Mouse (Mus musculus): ENCODE results near the gene Sctr. TPM values are rescaled to one million over a fixed set of nuclear protein-coding genes. Genes with fewer than 3 reads are reported as not detected.

Gene Sctr
- polyA plus RNA-seq (2012; fragmentation: generic; extraction: Trizol) = 1.9 TPM

- Histone ChIP-seq H3K27me3 (ENCODE audit: control insufficient read depth, insufficient read depth, insufficient read length) (peaks cover 34% of the 10 kb centered on the region), H3K36me3 (ENCODE audit: control insufficient read depth, insufficient read depth) (no peaks in the 10 kb centered on the region), H3K4me2 (ENCODE audit: low read depth) (no peak within 1 kb of the TSS), H3ac (ENCODE audit: control insufficient read depth, insufficient read length) (no peak within 1 kb of the TSS), H3K79me2 (ENCODE audit: control insufficient read depth, insufficient read depth) (no peaks in the 10 kb centered on the region), H3K4me3 (no peak within 1 kb of the TSS)
- TF ChIP-seq SRF (IDR thresholded peaks at IDR 0.05; ENCODE audit: control insufficient read depth, insufficient read length, low read depth) (no peak), MYOD1 (IDR thresholded peaks at IDR 0.05; ENCODE audit: control insufficient read depth in 1 of 3, insufficient read length in 2 of 3, low read depth in 2 of 3) (no peak), TCF12 (IDR thresholded peaks at IDR 0.05; ENCODE audit: insufficient read depth, poor library complexity, severe bottlenecking) (no peak), E2F4 (IDR thresholded peaks at IDR 0.05; ENCODE audit: insufficient read depth) (no peak), USF1 (IDR thresholded peaks at IDR 0.05; ENCODE audit: low read depth) (no peak), MAX (IDR thresholded peaks at IDR 0.05; ENCODE audit: low read depth) (no peak), REST (IDR thresholded peaks at IDR 0.05; ENCODE audit: insufficient read depth, insufficient read length) (no peak), POLR2A (IDR thresholded peaks at IDR 0.05; ENCODE audit: insufficient read length, low read depth) (no peak), CEBPB (IDR thresholded peaks at IDR 0.05; ENCODE audit: insufficient read depth, poor library complexity, severe bottlenecking) (no peak)
Measured at GRCm38 (mm10) chr1:120006844-120007790, at the start of gene Sctr. Gene Sctr (plus strand): TSS chr1:120006894.

- Histone ChIP-seq H3K79me2 (ENCODE audit: control insufficient read depth, insufficient read depth) (no peaks in the 10 kb centered on the region), H3K4me2 (ENCODE audit: low read depth) (no peak overlapping the region), H3K27me3 (ENCODE audit: control insufficient read depth, insufficient read depth, insufficient read length) (peaks cover 28% of the 10 kb centered on the region), H3K4me3 (no peak overlapping the region), H3K36me3 (ENCODE audit: control insufficient read depth, insufficient read depth) (no peaks in the 10 kb centered on the region), H3ac (ENCODE audit: control insufficient read depth, insufficient read length) (no peak overlapping the region)
- TF ChIP-seq CEBPB (IDR thresholded peaks at IDR 0.05; ENCODE audit: insufficient read depth, poor library complexity, severe bottlenecking) (no peak), TCF12 (IDR thresholded peaks at IDR 0.05; ENCODE audit: insufficient read depth, poor library complexity, severe bottlenecking) (no peak), POLR2AphosphoS2 (IDR thresholded peaks at IDR 0.05; ENCODE audit: insufficient read length, low read depth) (no peak), SRF (IDR thresholded peaks at IDR 0.05; ENCODE audit: control insufficient read depth, insufficient read length, low read depth) (no peak), USF1 (IDR thresholded peaks at IDR 0.05; ENCODE audit: low read depth) (no peak), REST (IDR thresholded peaks at IDR 0.05; ENCODE audit: insufficient read depth, insufficient read length) (no peak), E2F4 (IDR thresholded peaks at IDR 0.05; ENCODE audit: insufficient read depth) (no peak), MYOD1 (IDR thresholded peaks at IDR 0.05; ENCODE audit: control insufficient read depth in 1 of 3, insufficient read length in 2 of 3, low read depth in 2 of 3) (no peak), MYOG (IDR thresholded peaks at IDR 0.05; ENCODE audit: control insufficient read depth in 1 of 3, insufficient read depth in 1 of 3, insufficient read length in 2 of 3, low read depth in 2 of 3) (no peak), MAX (IDR thresholded peaks at IDR 0.05; ENCODE audit: low read depth) (no peak), POLR2A (IDR thresholded peaks at IDR 0.05; ENCODE audit: insufficient read length, low read depth) (no peak)
Measured at GRCm38 (mm10) chr1:119957716-119958222, 48.9 kb upstream of the Sctr start.

GRCm38 (mm10) chr1:119959464-119959863 lies 47.2 kb upstream of the Sctr start:
- no peak overlapping the region for H3K4me3 ChIP-seq
- no peaks in the 10 kb centered on the region for H3K36me3 ChIP-seq (ENCODE audit: control insufficient read depth, insufficient read depth)
- TF ChIP-seq E2F4 (IDR thresholded peaks at IDR 0.05; ENCODE audit: insufficient read depth) = no peak
- TF ChIP-seq MYOG (IDR thresholded peaks at IDR 0.05; ENCODE audit: control insufficient read depth in 1 of 3, insufficient read depth in 1 of 3, insufficient read length in 2 of 3, low read depth in 2 of 3) = no peak
- no peak for TF ChIP-seq REST (IDR thresholded peaks at IDR 0.05; ENCODE audit: insufficient read depth, insufficient read length)
- no peak for TF ChIP-seq POLR2A (IDR thresholded peaks at IDR 0.05; ENCODE audit: insufficient read length, low read depth)
- no peak for TF ChIP-seq USF1 (IDR thresholded peaks at IDR 0.05; ENCODE audit: low read depth)
- no peak for TF ChIP-seq MAX (IDR thresholded peaks at IDR 0.05; ENCODE audit: low read depth)
- TF ChIP-seq TCF12 (IDR thresholded peaks at IDR 0.05; ENCODE audit: insufficient read depth, poor library complexity, severe bottlenecking) = no peak
- no peak for TF ChIP-seq SRF (IDR thresholded peaks at IDR 0.05; ENCODE audit: control insufficient read depth, insufficient read length, low read depth)
- TF ChIP-seq TCF3 (IDR thresholded peaks at IDR 0.05; ENCODE audit: insufficient read length, low read depth) = no peak
- no peak for TF ChIP-seq POLR2AphosphoS2 (IDR thresholded peaks at IDR 0.05; ENCODE audit: insufficient read length, low read depth)
- TF ChIP-seq CEBPB (IDR thresholded peaks at IDR 0.05; ENCODE audit: insufficient read depth, poor library complexity, severe bottlenecking) = no peak
- no peak for TF ChIP-seq MYOD1 (IDR thresholded peaks at IDR 0.05; ENCODE audit: control insufficient read depth in 1 of 3, insufficient read length in 2 of 3, low read depth in 2 of 3)
- H3ac ChIP-seq (ENCODE audit: control insufficient read depth, insufficient read length) = no peak overlapping the region
- H3K4me2 ChIP-seq (ENCODE audit: low read depth) = no peak overlapping the region
- H3K27me3 ChIP-seq (ENCODE audit: control insufficient read depth, insufficient read depth, insufficient read length) = peaks cover 32% of the 10 kb centered on the region
- H3K79me2 ChIP-seq (ENCODE audit: control insufficient read depth, insufficient read depth) = no peaks in the 10 kb centered on the region

- Histone ChIP-seq H3K36me3 (ENCODE audit: control insufficient read depth, insufficient read depth) (no peaks in the 10 kb centered on the region), H3K79me2 (ENCODE audit: control insufficient read depth, insufficient read depth) (no peaks in the 10 kb centered on the region), H3K4me2 (ENCODE audit: low read depth) (no peak overlapping the region), H3K27me3 (ENCODE audit: control insufficient read depth, insufficient read depth, insufficient read length) (peaks cover 37% of the 10 kb centered on the region), H3ac (ENCODE audit: control insufficient read depth, insufficient read length) (no peak overlapping the region), H3K4me3 (no peak overlapping the region)
- no peak for TF ChIP-seq SRF (IDR thresholded peaks at IDR 0.05; ENCODE audit: control insufficient read depth, insufficient read length, low read depth)
- TF ChIP-seq MYOG (IDR thresholded peaks at IDR 0.05; ENCODE audit: control insufficient read depth in 1 of 3, insufficient read depth in 1 of 3, insufficient read length in 2 of 3, low read depth in 2 of 3) = no peak
- no peak for TF ChIP-seq MAX (IDR thresholded peaks at IDR 0.05; ENCODE audit: low read depth)
- TF ChIP-seq E2F4 (IDR thresholded peaks at IDR 0.05; ENCODE audit: insufficient read depth) = no peak
- TF ChIP-seq MYOD1 (IDR thresholded peaks at IDR 0.05; ENCODE audit: control insufficient read depth in 1 of 3, insufficient read length in 2 of 3, low read depth in 2 of 3) = no peak
Measured at GRCm38 (mm10) chr1:119959920-119960319, 46.8 kb upstream of the Sctr start.

Measured in myocyte (in vitro differentiated cells).